Mouse (Mus musculus): ENCODE data around the gene Gtf2h5.

- no peak for TF ChIP-seq POLR2A (IDR thresholded peaks at IDR 0.05; ENCODE audit: extremely low read depth, insufficient read depth, low read length)
- no peak for TF ChIP-seq CTCF (IDR thresholded peaks at IDR 0.05; ENCODE audit: extremely low read depth, insufficient read depth, low read length)
Observed at GRCm38 (mm10) chr17:6062793-6063192, 16.8 kb upstream of the Gtf2h5 start.

Measured in cortical plate, adult 2 months (tissue).